Mouse (Mus musculus) cerebral cortex, adult 2 months (tissue): ENCODE data around the gene Ifna14.

Source experiments
- WGBS: fragments of 180-500 bp; shearing (Covaris S2); methylation state at CpG from one replicate; pipeline ENCODE4 v1.1.7; 2018; 5-methylcytosine and 5-hydroxymethylcytosine counted together

Ifna14 gene

DNA sequence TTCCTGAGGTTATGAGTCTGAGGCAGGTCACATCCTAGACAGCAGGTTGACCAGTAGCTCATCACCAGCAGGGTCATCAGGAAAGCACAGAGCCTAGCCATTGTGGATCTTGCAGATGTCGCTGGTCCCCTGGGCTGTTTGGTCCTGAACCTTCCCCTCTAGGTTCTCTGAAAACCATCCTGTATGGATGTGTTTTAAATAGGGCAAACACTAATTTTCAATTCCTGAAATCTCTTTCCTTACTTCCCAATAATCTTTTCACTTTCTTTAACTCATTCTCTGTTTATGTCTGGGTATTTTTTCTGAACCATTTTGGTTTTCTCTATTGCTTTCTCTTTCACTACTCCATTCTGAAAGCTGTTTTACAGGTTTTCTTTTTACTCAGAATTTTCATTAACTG lies at the start of gene Ifna14:
Gene Ifna14 (minus strand): TSS at position 101 of the 400 bp plus-strand sequence.
- 81% methylated on average over 1 of the region's 1 CpGs for WGBS

DNA sequence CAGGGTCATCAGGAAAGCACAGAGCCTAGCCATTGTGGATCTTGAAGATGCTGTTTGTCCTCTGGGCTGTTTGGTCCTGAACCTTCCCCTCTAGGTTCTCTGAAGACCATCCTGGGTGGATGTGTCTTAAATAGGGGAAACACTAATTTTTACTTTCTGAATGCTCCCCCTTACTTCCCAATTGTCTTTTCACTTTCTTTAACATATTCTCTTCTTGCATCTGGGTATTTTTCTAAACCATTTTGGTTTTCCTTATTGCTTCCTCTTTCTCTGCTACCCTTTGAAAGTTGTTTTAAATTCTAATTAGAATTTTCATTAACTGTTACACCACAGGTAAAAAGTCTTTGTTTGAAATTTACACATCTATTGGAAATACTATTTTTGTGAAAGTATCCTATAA lies 31.7 kb upstream of the Ifna14 start, which contains the start of gene Ifna12:
Gene Ifna12 (minus strand): TSS at position 101 of the 400 bp plus-strand sequence.

DNA sequence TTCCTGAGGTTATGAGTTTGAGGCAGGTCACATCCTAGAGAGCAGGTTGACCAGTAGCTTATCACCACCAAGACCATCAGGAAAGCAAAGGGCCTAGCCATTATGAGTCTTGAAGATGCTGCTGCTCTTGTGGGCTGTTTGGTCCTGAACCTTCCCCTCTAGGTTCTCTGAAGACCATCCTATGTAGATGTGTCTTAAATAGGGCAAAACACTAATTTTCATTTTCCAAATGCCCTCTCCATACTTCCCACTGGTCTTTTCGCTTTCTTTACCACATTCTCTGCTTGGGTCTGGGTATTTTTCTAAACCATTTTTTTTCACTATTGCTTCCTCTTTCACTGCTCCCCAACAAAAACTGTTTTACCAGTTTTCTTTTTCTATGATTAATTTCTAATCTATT lies 20.7 kb upstream of the Ifna14 start, which contains the start of gene Ifna9:
Gene Ifna9 (minus strand): TSS at position 101 of the 400 bp plus-strand sequence.
- 89% methylated on average over 1 of the region's 1 CpGs for WGBS

DNA sequence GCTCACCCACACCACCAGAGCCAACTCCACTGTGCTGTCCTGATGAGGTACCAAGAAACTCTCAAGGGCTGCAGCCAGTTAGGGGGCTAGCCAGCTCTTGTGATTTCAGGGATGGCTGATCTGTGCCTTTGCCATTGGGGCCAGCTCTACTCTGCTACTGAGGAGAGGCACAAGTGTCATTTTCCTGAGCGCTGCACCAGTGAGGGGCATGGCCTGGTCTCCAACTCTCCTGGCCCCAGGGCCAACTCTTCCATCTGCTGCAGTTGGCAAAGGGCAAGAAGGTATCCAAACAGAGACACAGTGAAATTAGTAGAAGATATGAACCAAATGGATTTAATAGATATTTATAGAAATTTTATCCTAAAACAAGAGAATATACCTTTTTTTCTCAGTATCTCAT lies 9.8 kb downstream of the Ifna14 start:
- 96% methylated on average over 1 of the region's 1 CpGs for WGBS

GRCm38 (mm10) chr4:88558145-88558544 lies 13.5 kb downstream of the Ifna14 start, which contains the start of gene Ifna15:
Ifna15 (minus strand) TSS chr4:88558245.

GRCm38 (mm10) chr4:88550161-88550945 lies 21.2 kb downstream of the Ifna14 start:
- 29% methylated on average over 22 of the region's 22 CpGs for WGBS

GRCm38 (mm10) chr4:88547986-88548385 lies 23.6 kb downstream of the Ifna14 start:
- WGBS: 81% methylated on average over 1 of the region's 1 CpGs

DNA sequence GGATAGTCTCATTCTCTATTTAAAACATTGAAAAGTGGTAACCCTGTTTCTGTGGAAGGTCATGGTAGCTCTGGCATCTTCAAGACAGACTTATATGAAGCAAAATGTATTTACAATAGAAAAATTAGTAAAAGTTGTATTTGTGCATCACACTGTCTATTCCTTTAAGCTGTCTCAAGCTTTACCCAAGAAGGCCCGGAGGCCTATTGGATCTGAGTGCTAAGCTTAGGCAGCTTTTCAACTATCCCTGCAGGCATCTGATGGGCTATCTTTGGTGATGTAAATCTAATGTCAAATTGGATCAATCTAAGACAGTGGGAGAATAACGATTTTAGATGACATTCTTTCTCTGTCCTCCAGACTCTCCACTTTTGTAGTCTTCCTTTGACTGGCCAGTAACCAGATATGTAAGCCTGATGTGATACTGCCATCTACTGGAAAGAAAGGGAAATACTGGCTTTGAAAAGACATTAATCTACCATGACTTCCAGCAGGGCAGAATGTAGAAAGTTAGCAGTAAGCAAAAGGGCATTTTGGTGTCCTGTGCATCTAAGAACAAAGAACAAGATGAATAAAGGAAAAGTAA lies 27.9 kb downstream of the Ifna14 start:
- 43% methylated on average over 2 of the region's 2 CpGs for WGBS

DNA sequence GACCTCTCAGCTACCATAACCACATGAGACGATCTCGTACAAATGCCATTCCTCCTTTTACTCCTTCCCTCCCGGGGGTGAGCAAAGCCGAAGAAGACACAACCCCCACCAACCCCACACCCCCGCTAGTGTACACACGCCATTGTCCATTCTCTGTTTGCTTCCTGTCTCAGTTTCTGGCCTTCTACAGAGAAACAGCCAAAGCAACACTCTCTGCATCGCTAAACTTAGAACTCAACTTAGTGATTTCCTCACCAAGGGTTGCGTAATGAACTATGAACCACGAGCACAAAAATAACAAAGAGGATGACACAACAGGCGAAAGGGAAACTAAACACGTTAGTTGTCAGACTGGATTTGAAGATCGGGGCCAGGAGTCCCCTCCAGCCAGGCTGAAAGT lies 34.3 kb downstream of the Ifna14 start:
- WGBS: 55% methylated on average over 12 of the region's 12 CpGs

- WGBS: 82% methylated on average over 7 of the region's 7 CpGs
Observed at GRCm38 (mm10) chr4:88536640-88537039, 35.0 kb downstream of the Ifna14 start.

GRCm38 (mm10) chr4:88535742-88536141 lies 35.9 kb downstream of the Ifna14 start:
- 100% methylated on average over 1 of the region's 1 CpGs for WGBS

- 76% methylated on average over 1 of the region's 1 CpGs for WGBS
Observed at GRCm38 (mm10) chr4:88534903-88535302, 36.7 kb downstream of the Ifna14 start.

DNA sequence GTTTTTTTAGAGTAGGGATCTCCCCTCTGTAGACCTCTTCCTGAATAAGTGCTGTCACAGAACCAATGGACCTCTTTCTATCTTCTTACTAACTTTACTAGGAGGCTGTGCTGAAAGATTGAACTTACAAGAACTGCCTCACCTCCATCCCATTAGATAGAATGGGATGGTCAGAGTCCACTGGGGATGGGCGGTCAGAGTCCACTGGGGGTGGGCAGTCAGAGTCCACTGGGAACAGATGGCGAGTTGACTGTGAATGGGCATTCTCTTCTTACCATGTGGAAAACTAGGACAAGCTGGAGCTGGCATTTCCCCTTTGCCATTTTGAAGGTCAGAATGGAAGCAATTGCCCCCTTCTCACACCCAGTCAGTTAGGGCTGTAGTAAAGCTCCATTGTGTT lies 38.1 kb downstream of the Ifna14 start:
- WGBS: 95% methylated on average over 2 of the region's 2 CpGs

GRCm38 (mm10) chr4:88530892-88531291 lies 40.7 kb downstream of the Ifna14 start:
- 85% methylated on average over 2 of the region's 2 CpGs for WGBS

DNA sequence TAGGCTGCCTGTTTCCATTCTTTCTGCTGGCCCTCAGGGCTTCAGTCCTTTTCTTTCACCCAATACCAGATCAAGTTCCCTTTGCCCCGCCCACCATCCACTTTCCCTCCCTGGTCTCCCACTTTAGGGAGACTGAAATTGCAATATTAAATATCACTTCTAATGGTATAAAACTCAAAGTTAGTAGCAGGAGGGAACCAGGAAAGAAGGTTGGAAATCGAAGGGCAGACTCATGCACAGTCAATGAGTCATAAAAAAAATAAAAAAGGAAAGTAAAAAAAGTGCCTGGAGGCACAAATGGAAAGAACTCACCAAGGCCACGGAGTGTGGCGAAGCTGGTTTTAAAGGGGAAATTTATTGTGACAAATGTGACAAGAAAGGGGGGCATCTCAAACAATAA lies 41.3 kb downstream of the Ifna14 start:
- 67% methylated on average over 4 of the region's 4 CpGs for WGBS

- WGBS: 92% methylated on average over 5 of the region's 5 CpGs
Observed at GRCm38 (mm10) chr4:88526379-88527049, 45.1 kb downstream of the Ifna14 start.

GRCm38 (mm10) chr4:88525393-88525792 lies 46.2 kb downstream of the Ifna14 start:
- WGBS: 84% methylated on average over 3 of the region's 3 CpGs

GRCm38 (mm10) chr4:88522674-88523073 lies 48.9 kb downstream of the Ifna14 start, which contains the start of gene Ifnb1:
Ifnb1 (minus strand) TSS chr4:88522774.
- WGBS: 90% methylated on average over 4 of the region's 4 CpGs
